Mouse (Mus musculus) liver, embryonic 14.5 days (tissue): Measurements from ENCODE around the gene Chkb.

ENCODE experiments used
- CTCF ChIP-seq: IDR thresholded peaks from 2 replicates; pipeline ENCODE4 v1.5.1; 2016; ENCODE audit warnings: antibody characterized with exemption, low read depth, control low read depth
- EP300 ChIP-seq: IDR thresholded peaks from 2 replicates; pipeline ENCODE4 v1.6.1; 2016; ENCODE audit warnings: antibody characterized with exemption, low read depth

DNA sequence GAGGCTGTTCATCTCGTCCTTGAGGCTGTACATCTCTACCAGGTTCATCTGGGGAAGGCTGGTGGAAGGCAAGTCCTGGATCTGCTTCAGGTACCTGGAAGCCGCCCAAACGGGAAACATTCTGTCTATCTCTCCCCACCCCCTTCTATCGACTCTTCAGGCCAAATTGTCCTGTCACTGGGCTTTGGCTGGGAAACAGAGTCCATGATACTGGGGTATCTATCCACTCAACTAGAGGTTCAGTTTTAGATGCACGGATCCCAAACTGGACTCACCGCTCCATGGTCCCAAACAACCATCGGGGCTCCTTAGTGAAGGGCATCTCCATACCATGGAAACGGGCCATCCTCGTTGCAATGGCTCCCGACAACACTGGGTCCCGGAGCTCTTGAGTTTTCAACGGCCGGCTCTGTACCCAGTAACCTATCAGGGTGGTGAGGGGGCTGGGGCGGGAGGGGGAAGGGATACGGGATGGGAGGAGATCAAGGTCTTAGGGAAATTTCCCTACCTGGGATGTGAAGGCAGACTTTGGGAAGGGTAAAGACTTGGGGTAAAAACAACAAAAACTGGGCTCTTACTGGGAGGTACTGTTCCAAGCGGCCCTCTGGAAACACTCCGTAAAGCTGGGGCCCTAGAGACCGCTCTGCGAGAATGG, 1.4 kb downstream of the Chkb start:
- TF ChIP-seq CTCF (no peak), EP300 (no peak)
